Mouse (Mus musculus): ENCODE measurements at regions not wholly inside any gene's neighbourhood (a gene's known extent, or its start where the extent isn't known, plus 50 kb on each side); places are given as distances from the start of the nearest gene placed in this dataset.
"Not testable (repeated sequence)": the region's sequence is repeated elsewhere in the genome, so short reads cannot be mapped to it uniquely, and the experiment has no call there.

- no peak for DNase-seq (ENCODE audit: low spot score)
Observed at GRCm38 (mm10) chr14:48842861-48843260, 169.2 kb upstream of the Otx2 start.

- DNase-seq (ENCODE audit: low spot score) = no peak
Observed at GRCm38 (mm10) chr14:48841278-48841677, 167.7 kb upstream of the Otx2 start.

DNA sequence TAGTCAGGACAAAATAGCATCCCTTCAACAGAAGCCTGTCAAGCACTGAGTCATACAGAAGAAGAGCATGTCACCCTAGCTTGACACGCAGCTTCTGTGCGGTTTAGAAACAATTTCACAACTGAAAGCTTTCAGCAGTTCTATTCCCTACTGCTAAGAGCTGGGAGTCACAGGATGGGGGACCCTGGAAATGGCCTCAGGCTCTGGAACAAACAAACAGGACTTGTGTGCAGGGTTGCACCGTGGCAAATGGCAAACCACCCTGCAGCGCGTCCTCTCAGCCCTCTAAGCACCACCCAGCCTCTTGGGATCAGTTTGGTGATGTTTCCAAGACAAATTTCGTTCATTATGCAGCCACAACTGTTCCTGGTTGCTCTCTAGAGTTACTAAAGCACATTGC is 163.6 kb upstream of the Otx2 start:
- no peak for DNase-seq (ENCODE audit: low spot score)

GRCm38 (mm10) chr14:48836071-48836470 is 162.5 kb upstream of the Otx2 start:
- DNase-seq (ENCODE audit: low spot score) = no peak

- DNase-seq (ENCODE audit: low spot score) = no peak
Observed at GRCm38 (mm10) chr14:48834416-48834815, 160.8 kb upstream of the Otx2 start.

DNA sequence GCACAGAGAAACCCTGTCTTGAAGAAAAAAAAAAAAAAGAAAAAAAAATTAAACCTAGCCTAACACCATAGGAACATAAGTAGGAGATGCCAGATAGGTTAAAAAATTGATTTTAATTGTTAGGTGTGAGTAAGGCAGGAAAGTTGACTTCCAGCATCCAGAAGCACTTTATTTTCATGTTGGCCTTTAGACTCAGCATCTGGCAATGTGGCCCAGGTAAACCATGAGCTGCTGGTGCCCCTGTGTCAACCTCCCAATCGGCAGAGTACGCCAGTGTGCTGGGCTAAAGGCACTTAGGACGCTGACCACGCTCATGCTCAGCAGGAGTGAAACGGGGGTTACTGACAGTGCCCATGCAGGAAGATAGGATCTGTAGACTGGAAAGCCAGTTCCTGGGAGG is 152.8 kb upstream of the Otx2 start:
- no peak for DNase-seq (ENCODE audit: low spot score)

GRCm38 (mm10) chr14:48824375-48824774 is 150.8 kb upstream of the Otx2 start:
- DNase-seq (ENCODE audit: low spot score) = no peak

DNA sequence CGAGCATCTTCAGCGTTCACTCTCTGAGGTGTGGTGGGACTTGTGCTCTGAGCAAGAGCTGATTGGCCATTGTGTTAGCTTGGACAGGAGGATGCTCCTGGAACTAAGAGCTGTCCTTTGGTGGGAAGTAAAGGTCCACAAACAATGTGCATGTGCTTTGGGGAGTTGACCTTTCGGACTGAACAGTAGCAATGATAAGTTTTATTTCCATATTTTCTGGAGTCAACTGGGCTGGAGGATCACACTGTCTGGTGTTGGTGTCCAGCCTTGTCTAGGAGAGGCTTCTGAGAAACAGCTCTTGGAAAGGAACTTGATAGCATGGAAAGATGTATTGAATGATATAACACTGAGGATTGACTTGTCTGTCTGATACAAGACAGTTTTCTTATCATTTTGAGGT is 142.3 kb upstream of the Otx2 start:
- no peak for DNase-seq (ENCODE audit: low spot score)

GRCm38 (mm10) chr14:48815231-48815728 is 141.7 kb upstream of the Otx2 start:
- no peak for DNase-seq (ENCODE audit: low spot score)

DNA sequence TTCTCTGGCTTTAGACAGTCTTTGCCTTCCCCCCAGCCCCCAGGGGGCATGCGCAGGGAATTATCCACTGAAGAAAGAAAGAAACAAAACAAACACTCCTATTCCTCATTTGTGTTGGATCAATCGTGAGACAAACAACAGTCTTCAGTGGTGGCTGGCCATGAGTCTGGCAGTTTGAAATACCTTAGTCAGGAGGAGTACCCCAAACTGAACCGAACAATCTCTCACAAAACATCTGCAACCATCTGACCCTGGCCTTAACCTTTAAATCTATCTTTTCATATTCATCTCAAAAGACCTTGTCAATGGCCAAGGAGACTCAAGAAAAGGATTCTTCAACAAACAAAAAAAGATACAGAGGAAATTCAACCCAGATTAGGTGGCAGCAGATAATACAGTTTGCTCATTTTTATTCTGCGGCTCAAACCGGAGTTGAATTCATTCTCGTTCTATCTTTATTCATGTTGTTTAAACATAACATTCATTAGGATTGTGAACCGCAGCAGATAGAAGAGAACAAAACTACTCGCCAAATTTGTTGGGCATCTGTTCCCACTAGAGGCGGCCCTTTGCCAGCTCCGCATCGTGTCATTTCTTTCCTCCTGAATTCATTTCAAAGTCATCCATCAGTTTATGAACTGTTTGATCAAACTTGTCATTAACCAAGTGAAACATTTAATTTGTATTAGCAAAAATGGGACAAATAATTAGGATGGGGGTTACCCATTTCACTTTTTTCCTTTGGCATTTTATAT is 139.3 kb upstream of the Otx2 start:
- DNase-seq (ENCODE audit: low spot score) = no peak

GRCm38 (mm10) chr14:48804098-48804497 is 130.5 kb upstream of the Otx2 start:
- DNase-seq (ENCODE audit: low spot score) = no peak

- DNase-seq (ENCODE audit: low spot score) = no peak
Observed at GRCm38 (mm10) chr14:48801283-48801682, 127.7 kb upstream of the Otx2 start.

- DNase-seq (ENCODE audit: low spot score) = no peak
Observed at GRCm38 (mm10) chr14:48800857-48801256, 127.2 kb upstream of the Otx2 start.

GRCm38 (mm10) chr14:48800100-48800449 is 126.5 kb upstream of the Otx2 start:
- DNase-seq (ENCODE audit: low spot score) = no peak

- no peak for DNase-seq (ENCODE audit: low spot score)
Observed at GRCm38 (mm10) chr14:48799442-48800099, 126.0 kb upstream of the Otx2 start.

DNA sequence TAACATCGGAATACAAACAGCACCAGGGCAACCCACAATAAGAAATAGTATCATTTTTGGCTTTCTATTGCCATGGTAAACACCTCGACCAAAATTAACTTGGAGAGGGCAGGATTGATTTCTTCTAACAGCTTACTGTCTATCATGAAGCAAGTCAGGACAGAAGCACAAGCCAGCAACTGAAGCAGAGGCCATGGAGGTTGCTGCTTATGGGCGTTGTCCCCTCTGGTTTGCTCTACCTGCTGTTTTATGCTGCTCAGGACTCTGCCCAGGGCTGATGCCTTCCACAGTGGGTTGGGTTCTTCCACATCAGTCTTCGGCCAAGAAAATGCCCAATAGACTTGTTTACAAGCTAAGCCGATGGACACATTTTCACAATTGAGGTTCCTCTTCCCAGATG is 117.9 kb upstream of the Otx2 start:
- DNase-seq (ENCODE audit: low spot score) = no peak

DNA sequence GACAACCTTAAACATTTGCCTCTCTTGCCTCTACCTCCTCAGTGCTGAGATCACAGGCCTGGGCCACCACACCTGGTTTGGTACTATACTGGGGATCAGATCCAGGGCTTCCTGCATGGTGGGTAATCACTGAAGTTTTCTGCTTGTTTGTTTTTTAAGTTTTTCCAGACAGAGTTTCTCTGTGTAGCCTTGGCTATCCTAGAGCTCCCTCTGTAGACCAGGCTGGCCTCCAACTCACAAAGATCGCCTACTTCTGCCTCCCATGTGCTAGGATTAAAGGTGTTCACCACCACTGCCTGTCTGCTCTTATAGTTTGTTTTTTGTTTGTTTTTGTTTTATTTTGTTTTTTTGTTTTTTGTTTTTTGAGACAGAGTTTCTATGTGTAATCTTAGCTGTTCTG is 105.7 kb upstream of the Otx2 start:
- DNase-seq (ENCODE audit: low spot score) = no peak

GRCm38 (mm10) chr14:48770832-48771231 is 97.2 kb upstream of the Otx2 start:
- no peak for DNase-seq (ENCODE audit: low spot score)

GRCm38 (mm10) chr14:48762691-48763090 is 89.1 kb upstream of the Otx2 start:
- DNase-seq (ENCODE audit: low spot score) = no peak

DNA sequence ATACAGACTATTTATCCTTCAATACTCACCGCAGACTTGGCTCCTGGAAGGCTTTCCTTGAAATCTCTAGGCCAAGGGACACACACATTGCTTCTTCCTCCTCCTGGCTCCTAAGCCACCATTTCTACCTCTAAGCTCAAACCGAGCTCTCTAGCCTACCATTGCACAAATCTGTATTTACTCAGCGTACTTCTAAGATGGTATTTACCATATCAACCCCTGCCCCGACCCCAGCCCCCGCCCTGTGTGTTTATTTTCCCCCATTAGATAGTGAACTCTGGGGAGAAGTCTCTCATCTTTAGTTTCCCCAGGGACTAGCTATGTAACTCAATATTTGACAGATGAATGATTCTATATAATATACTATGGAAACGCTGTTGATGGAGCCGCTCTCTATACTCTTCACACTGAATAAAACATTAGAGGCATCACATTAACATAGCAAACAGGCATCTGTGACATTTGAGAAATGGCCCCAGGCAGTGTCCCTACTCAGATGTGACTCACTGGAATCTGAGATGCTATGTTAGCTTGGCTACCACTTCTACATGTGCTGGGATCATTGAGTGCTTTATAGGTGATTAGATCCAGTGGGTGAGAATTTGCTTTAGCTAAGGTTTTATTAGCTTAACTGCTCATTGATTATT is 87.5 kb upstream of the Otx2 start:
- DNase-seq (ENCODE audit: low spot score) = no peak

GRCm38 (mm10) chr14:48755096-48755495 is 81.5 kb upstream of the Otx2 start:
- DNase-seq (ENCODE audit: low spot score) = not testable (repeated sequence)

- DNase-seq (ENCODE audit: low spot score) = no peak
Observed at GRCm38 (mm10) chr14:48754080-48754720, 80.6 kb upstream of the Otx2 start.
